Comparison of ENCODE assay signal across 9 mouse cellular contexts in the genomic region with DNA sequence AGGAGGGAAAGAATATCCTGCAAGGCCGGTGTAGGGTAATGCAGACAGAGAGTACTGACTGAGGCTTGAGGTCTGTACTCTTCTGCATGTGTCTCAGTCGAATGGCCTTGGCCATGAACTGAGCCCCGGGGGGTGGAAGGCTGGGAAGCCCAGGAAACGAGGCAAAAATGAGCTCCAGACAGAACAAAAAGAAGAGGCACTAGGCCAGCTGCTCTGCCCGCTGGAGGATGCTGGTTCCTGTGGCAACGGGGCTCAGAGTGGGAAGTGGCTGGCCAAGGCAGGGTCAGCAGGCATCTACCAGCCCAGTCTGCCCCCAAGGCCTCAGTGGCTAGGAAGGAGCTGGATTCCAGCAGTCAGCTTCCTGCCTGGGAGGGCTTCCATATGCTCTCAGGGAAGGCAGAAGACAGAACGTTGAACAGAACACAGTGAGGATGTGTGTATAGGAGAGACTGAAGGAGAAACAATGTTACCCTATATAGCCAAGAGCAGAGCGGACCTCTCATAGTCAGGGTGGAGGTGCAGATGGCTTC.
A peak's percentile ranks its signal among the peaks of the same experiment; 100 is the strongest.
DNase-seq lines count a peak whose midpoint lies in the region; ATAC-seq and TF ChIP-seq lines count a peak whose summit lies in the region.
"Had no signal": no experiment of that assay in that cellular context is flagged by ENCODE, and none has a peak within 500 bp of the region (broad histone marks: within the 10 kb centered on the region; RNA-seq: fewer than 3 reads in every experiment).

No protein-coding gene starts in this region.

- no peaks in the 10 kb centered on the region for H3K4me1 ChIP-seq in kidney, postnatal 0 days (replicated peaks; ENCODE audit: insufficient read depth, low read length)
- peaks cover 5% of the 10 kb centered on the region; the same call in 1 of the 2 replicates for H3K4me1 ChIP-seq in embryonic facial prominence, embryonic 14.5 days (ENCODE audit: control insufficient read depth, insufficient read depth, low read length)
- H3K4me1 ChIP-seq in midbrain, embryonic 14.5 days (ENCODE audit: control insufficient read depth, insufficient read depth, low read length), result 0 out of 2 replicates have a peak, but pooled peaks cover 10% of the 10 kb centered on the region
- H3K4me1 ChIP-seq: embryonic facial prominence, embryonic 12.5 days had no signal

- H3K4me3 ChIP-seq in kidney, postnatal 0 days (replicated peaks; ENCODE audit: low read depth, low read length), result no peak overlapping the region
- H3K4me3 ChIP-seq in embryonic facial prominence, embryonic 14.5 days (ENCODE audit: low read depth, low read length), result no peak overlapping the region
- no peak overlapping the region for H3K4me3 ChIP-seq in midbrain, embryonic 14.5 days (replicated peaks; ENCODE audit: low read depth, low read length)
- H3K4me3 ChIP-seq: embryonic facial prominence, embryonic 12.5 days had no signal

- no peaks in the 10 kb centered on the region for H3K9me3 ChIP-seq in kidney, postnatal 0 days (replicated peaks; ENCODE audit: low read length)
- H3K9me3 ChIP-seq in embryonic facial prominence, embryonic 14.5 days (ENCODE audit: control insufficient read depth, low read length), result no peaks in the 10 kb centered on the region
- H3K9me3 ChIP-seq in midbrain, embryonic 14.5 days (ENCODE audit: control insufficient read depth, low read length), result no peaks in the 10 kb centered on the region
- H3K9me3 ChIP-seq: embryonic facial prominence, embryonic 12.5 days had no signal

- intact Hi-C loops in heart, postnatal 14 days (cut with DNase I), result no loop called here

- TF ChIP-seq CTCF in kidney, postnatal 0 days (IDR thresholded peaks at IDR 0.05; ENCODE audit: low read depth), result no peak

- 45% methylated on average over 8 of the region's 8 CpGs for WGBS in kidney, postnatal 0 days
- WGBS in embryonic facial prominence, embryonic 14.5 days, result 34% methylated on average over 8 of the region's 8 CpGs
- 38% methylated on average over 8 of the region's 8 CpGs for WGBS in midbrain, embryonic 14.5 days

- no peak overlapping the region for H3K9ac ChIP-seq in kidney, postnatal 0 days (ENCODE audit: low read depth, low read length)
- no peak overlapping the region for H3K9ac ChIP-seq in embryonic facial prominence, embryonic 14.5 days (ENCODE audit: low read depth, low read length)
- no peak overlapping the region for H3K9ac ChIP-seq in midbrain, embryonic 14.5 days (replicated peaks; ENCODE audit: low read length)
- H3K9ac ChIP-seq: embryonic facial prominence, embryonic 12.5 days had no signal

- H3K36me3 ChIP-seq in kidney, postnatal 0 days (ENCODE audit: insufficient read depth, low read length), result no peaks in the 10 kb centered on the region; the same call in 1 of the 2 replicates
- no peaks in the 10 kb centered on the region for H3K36me3 ChIP-seq in embryonic facial prominence, embryonic 14.5 days (ENCODE audit: control insufficient read depth, insufficient read depth, low read length)
- H3K36me3 ChIP-seq in midbrain, embryonic 14.5 days (ENCODE audit: control insufficient read depth, insufficient read depth, low read length), result peaks cover 29% of the 10 kb centered on the region

- ATAC-seq in kidney, postnatal 0 days (replicated peaks; ENCODE audit: low FRiP score, low read depth), result no peak
- ATAC-seq in embryonic facial prominence, embryonic 14.5 days (ENCODE audit: low read depth), result no peak; the same call in 1 of the 2 replicates
- no peak for ATAC-seq in midbrain, embryonic 14.5 days (ENCODE audit: low FRiP score, low TSS enrichment)

- no peaks in the 10 kb centered on the region for H3K27me3 ChIP-seq in kidney, postnatal 0 days (ENCODE audit: insufficient read depth, low read length)
- no peaks in the 10 kb centered on the region for H3K27me3 ChIP-seq in embryonic facial prominence, embryonic 14.5 days (replicated peaks; ENCODE audit: control insufficient read depth, insufficient read depth, low read length)
- H3K27me3 ChIP-seq in midbrain, embryonic 14.5 days (ENCODE audit: control insufficient read depth, insufficient read depth, low read length), result no peaks in the 10 kb centered on the region
- H3K27me3 ChIP-seq: embryonic facial prominence, embryonic 12.5 days had no signal

- peak overlapping the region; percentile 47; the same call in 1 of the 2 replicates for H3K27ac ChIP-seq in kidney, postnatal 0 days
- H3K27ac ChIP-seq in embryonic facial prominence, embryonic 14.5 days (replicated peaks; ENCODE audit: low read depth, low read length), result peak overlapping the region; percentile 50
- peak overlapping the region; percentile 68 for H3K27ac ChIP-seq in midbrain, embryonic 14.5 days (replicated peaks; ENCODE audit: low read depth, low read length)
- H3K27ac ChIP-seq: embryonic facial prominence, embryonic 12.5 days had no signal

- no peak for DNase-seq in kidney, postnatal 0 days (ENCODE audit: low spot score)
- DNase-seq in kidney, postnatal 14 days, result no peak
- no peak for DNase-seq in embryonic facial prominence, embryonic 14.5 days (ENCODE audit: low spot score)
- DNase-seq in layer of hippocampus, adult 18-20 months (ENCODE audit: low spot score in 2 of 2), result peak; percentile 50 to 66
- peak; percentile 66 for DNase-seq in midbrain, embryonic 14.5 days
- peak; percentile 33 for DNase-seq in testis, postnatal 14 days (ENCODE audit: low spot score)
- no peak for DNase-seq in heart, postnatal 14 days
- no peak for DNase-seq in gastrocnemius, adult 18-20 months (ENCODE audit: low spot score)

- no peak overlapping the region for H3K4me2 ChIP-seq in kidney, postnatal 0 days (ENCODE audit: low read length)
- H3K4me2 ChIP-seq in embryonic facial prominence, embryonic 14.5 days (ENCODE audit: low read depth, low read length), result no peak overlapping the region
- no peak overlapping the region for H3K4me2 ChIP-seq in midbrain, embryonic 14.5 days (ENCODE audit: low read length)
- H3K4me2 ChIP-seq: embryonic facial prominence, embryonic 12.5 days had no signal

Comparison
In these comparisons a context has a peak if more than half of its experiments do, and no peak if none do; other contexts are left out.
1. DNase-seq: peak in layer of hippocampus, adult 18-20 months (2 of 2), midbrain, embryonic 14.5 days (single experiment) and testis, postnatal 14 days (single experiment); none in kidney, postnatal 0 days (single experiment), kidney, postnatal 14 days (single experiment), embryonic facial prominence, embryonic 14.5 days (single experiment), heart, postnatal 14 days (0 of 2) and gastrocnemius, adult 18-20 months (single experiment).
2. Peak in every context shown above with its lines, with median percentiles within 50 percentile points of each other: H3K27ac ChIP-seq.